Mouse (Mus musculus) induced T-regulatory cell, adult 2 months (primary cell): ENCODE measurements around the gene Fbxw7.

Experiments
- DNase-seq: peaks from one replicate; pipeline ENCODE4 v3.0.0-alpha.2; 2012; ENCODE audit warnings: low read depth

The Fbxw7 gene

DNA sequence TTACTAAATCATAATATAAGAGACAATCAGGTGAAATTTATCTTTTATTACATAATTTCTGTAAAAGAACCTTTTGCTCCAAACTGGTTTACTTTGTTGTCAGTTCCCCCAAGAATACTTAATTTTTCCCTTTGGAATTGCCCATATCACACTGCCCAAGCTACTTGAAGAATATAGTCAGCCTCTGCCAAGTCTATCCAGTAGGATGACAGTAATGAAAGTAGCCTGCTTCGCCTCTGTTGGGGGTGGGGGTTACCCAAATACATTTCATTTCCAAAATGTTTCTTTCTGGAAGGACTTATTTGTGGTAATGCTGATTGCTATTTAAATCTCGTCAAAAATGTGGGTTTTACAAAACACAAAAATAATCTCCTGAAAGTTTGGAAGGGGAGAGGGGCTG, 136.6 kb downstream of the Fbxw7 start:
- DNase-seq, result no peak

DNA sequence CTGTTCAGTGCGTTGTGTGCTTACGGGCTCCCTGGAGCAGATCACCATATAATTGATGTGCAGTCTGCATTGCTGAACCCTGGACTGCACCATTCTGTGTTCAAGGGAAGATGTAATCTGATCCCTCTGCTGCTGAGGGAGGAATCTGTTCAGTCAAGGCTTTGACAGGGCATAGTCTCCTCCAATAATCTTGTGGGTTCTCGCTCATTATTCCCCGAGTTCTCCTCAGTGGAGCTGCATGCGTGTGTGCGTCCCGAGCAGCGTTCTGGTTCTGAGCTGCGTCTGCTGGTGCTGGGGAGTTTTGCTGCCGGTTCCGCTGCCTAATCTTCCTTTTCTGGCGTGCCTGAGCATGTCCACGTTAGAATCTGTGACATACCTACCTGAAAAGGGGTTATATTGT, 137.1 kb downstream of the Fbxw7 start:
- DNase-seq, result no peak

DNA sequence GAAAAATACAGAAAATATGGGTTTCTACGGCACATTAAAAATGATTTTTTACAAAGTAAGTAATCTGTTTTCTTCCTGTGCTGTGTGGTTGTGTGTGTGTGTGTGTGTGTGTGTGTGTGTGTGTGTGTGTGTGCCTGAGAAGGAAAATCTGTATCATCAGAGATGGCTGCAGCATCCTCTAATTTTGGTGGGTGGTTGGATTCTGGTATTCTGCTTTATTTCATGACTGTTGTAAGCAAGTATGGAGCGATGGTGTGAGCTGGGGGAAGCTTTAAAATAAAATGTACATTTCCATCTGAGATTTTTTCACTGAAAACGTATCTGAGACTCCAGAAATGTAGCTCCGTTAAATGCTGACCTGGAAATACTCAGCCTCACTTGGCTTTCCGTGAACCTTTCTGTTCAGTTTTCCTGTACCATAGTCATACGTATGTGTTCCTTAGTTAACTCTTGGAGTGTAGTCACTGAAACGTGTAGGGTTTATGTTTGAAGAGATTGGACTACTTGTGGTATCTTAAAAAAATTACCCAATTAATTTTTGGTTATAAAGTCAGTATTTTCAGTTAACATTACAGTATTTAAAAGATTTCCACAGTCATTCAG, 137.6 kb downstream of the Fbxw7 start:
- DNase-seq, result no peak

DNA sequence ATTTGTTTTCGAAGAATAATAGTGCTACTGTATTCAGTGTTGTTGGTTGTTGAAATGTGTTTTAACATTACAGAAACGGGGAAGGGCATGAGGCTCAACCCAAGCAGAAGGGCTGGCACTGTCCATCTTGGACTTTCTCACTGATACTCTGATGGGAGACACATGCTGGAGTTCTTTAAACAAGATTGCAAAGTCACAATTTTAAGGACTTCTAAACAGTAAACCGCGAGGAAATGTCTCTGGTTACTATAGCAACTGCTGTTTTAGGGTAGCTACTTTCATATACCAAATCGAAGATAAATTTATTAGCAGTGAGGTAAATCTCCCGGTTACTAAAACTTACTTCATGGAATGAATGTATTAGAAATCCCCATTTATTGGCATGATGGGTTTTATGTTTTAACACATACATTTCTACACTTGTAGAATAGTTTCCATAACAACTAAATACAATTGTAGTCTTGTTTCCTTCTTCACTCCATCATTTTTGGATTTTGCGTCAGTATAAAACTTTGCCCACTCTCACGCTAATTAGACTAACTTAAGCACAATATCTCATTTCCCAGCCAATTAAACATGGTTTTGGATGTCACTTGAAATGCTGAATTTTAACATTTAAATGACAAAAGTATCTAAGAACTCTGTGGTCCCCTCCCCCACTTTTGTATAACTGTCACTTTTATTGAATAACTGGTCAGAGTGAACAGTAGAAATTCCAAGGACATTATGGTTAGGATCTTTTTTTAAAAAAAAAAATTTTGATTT, 140.1 kb downstream of the Fbxw7 start:
- no peak for DNase-seq

DNA sequence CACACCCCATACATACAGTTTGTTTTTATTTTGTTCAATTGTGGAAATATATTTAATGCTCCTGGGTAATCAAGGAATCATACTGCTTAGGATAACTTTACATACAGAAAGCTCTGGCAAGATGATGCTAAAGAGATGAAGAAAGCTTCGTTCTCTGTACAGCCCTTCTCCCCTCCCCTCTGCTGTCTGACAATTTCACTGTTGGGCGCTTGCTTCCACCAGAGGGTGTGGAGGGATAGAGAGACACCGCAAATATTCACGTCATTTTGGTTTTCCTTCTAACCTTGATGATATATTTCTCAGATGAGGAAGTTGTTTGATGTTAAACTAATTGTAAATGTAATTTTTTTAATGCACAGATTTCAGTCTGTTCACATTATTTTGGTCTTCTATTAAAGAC, 140.8 kb downstream of the Fbxw7 start:
- DNase-seq, result no peak

DNA sequence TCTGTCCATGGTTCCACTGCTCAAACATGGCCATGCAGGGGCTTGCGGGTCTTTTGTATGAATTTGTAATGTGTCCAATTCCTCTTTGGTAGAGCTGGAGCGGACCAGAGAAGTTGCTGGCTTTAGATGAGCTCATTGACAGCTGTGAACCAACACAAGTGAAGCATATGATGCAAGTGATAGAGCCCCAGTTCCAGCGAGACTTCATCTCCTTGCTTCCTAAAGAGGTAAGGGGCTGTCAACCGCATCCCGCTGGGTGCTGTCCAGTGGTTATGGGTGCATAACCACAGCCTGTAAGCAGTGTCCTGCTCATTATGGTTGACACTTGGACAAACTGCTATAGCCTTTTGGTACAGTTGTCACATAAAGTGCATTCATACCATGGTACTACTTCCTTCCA, 150.1 kb downstream of the Fbxw7 start:
- DNase-seq, result no peak

DNA sequence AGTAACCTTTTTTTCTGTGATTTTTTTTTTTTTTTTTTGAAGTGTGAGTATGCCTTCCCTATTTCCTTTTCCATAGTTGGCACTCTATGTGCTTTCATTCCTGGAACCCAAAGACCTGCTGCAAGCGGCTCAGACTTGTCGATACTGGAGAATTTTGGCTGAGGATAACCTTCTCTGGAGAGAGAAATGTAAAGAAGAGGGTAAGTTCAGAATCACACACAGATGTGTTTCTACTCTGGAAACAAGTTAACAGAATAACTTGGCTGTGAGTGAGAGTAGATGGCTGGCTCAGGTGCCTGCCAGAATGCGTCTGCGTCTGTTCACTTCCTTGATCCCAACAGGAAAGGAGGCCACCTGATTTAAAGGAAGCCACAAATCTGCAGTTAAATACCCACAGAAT, 152.3 kb downstream of the Fbxw7 start:
- no peak for DNase-seq

DNA sequence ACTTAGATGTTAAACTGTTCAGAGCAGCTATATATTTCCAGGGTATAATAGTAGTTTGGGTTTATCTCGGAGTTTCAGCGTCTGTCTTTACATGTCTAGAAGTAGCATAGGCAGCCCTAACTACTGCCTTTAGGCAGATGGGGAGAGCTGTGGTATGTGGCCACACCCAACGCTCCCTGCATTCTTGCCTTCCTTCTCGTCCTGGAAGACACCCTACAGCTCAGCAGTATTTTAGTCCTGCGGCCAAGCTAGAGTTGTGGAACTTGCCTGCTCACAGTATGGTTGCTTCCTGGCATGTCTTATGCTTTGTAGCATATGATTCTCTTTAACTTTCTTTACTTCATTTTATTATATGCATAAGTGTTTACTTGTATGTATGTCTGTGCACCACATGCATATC, 156.5 kb downstream of the Fbxw7 start:
- no peak for DNase-seq

DNA sequence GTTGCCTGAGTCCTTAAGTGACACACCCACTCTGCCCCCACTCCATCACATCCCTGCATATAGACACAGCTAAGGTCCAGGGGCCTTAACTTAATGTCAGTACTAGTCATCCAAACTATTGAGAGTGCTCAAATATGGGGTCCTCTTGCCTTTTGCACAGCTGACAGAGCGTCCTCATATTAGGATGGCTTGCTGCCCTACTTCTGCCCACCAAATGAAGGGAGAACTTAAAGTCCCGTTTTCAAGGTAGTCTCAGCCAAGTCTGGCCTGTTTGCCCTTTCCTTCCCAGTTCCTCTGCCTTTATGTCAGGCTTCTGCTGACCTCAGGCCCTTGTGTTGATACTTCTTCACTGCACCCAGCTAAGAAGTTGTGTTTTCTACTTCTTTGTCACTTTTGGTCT, 157.8 kb downstream of the Fbxw7 start:
- no peak for DNase-seq

DNA sequence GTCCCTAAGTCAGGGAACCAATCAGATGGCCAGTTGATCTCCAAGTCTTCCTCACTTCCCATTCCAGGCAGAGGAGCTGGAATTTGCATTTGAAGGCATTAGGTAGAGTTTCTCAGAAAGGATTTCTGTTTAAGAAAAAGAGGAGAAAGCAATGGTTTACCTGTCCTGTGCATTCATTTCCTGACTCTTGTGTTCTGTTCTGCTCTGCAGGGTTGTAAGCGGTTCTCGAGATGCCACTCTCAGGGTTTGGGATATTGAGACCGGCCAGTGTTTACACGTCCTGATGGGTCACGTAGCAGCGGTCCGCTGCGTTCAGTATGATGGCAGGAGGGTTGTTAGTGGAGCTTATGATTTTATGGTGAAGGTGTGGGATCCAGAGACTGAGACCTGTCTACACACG, 159.1 kb downstream of the Fbxw7 start:
- no peak for DNase-seq

DNA sequence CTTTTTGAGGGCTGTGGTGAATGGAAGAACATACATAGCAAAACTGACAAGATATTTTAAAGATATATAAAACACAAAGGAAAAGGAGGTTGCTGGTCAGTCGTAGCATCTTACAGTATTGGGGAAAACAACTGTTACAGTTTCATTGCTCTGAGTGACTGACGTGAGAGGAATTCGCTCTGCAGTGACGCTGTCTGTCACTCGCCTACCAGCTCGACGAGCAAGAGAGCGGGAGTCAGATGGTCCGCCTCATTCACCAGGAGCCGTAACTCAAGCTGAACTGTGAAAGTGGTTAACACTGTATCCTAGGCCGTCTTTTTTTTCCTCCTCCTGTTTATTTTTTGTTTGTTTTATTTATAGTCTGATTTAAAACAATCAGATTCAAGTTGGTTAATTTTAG, 163.6 kb downstream of the Fbxw7 start:
- no peak for DNase-seq

DNA sequence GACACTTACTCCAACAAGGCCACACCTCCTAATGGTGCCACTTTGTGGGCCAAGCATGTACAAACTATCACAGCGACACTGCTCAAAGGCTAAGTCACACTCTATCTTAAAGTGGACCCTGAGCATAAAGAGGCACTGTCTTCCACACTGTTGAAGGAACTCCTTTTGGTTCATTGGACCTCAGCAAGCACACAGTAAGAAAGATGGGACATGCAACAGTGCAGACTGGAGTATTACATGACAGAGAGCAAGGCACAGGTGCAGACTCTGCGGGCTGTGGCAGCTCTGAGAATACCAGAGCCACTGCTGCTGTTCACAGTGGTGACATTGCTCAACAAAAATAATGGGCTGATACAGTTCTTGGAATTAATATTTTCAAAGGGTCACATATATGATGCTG, 165.1 kb downstream of the Fbxw7 start:
- DNase-seq, result no peak

DNA sequence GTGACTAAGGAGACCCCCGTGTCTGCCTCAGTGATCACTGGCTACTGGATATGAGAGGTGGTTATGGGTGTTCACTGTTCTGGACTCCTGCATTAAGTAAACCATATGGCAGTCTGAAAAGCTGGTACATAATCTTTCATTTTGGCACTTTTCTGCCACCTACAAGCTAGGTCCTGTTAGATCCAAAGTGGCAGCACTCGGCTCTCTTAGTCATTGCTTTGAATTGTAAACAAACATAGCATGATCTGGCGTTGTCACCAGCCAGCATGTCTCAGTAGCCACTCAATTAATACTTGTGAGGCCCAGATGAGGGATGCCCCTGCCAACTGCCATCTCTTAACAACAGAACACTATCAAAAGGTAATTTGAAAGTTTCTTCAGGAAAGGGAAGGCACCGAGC, 167.6 kb downstream of the Fbxw7 start:
- DNase-seq, result no peak

DNA sequence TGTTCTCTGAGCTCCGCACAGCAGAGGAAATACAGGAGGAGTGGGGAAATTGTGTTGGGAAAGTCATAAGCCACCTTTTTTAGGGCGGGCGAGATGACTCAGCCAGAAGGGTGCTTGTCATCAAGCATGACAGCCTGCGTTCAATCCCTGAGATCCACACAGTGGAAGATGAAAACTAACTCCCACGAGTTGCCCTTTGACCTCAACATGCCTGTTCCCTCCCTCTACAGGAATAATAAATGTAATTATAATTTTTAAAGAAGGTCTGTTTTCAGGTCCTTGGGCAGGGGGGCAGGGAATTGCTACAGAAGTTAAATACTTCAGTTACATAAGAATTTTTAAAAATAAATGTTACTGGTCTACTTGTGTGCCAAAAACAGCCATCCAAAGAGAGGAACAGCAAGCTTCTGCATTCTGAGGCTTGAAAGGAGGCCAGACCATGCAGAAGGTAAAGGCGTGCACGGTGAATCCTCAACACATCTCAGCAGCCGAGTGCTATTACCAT, 170.1 kb downstream of the Fbxw7 start:
- DNase-seq, result no peak

DNA sequence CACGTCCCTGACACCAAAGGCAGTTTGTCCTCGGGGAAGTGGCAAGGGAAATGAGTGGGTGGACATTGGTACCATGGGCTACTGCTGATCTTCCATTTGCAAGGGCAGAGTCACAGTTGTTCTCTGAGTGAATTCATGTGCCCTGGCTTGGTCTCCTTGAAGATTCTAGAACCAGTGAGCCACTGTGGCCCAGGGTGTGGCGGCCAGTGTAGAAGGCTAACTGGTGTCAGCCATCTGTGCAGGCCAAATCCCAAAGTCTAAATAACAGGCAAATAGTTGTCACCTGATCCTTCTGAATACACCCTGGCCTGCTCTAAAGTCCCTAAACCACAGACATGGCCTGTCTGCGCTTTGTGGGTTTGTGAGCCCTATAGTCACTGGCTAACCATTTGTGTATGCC, 173.8 kb downstream of the Fbxw7 start:
- no peak for DNase-seq

DNA sequence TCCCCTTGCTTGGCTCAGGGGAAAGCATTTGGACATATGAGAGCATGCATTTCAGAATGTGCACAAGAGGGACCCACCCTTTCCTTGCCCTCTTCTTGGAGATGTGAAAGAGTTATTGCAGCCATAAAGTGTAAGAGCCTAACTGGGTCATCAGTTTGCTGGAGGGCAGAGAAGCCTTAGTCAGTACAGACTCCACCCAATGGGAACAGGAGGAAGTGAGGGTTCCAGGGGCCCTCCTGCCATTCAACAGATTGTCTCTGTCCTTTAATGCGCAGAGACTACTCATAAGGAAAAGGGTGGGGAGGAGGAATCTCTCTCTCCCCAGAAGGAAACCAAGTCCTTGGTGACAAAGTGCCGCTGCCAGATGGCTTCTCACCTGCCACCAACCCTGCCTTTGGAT, 190.2 kb downstream of the Fbxw7 start:
- no peak for DNase-seq

DNA sequence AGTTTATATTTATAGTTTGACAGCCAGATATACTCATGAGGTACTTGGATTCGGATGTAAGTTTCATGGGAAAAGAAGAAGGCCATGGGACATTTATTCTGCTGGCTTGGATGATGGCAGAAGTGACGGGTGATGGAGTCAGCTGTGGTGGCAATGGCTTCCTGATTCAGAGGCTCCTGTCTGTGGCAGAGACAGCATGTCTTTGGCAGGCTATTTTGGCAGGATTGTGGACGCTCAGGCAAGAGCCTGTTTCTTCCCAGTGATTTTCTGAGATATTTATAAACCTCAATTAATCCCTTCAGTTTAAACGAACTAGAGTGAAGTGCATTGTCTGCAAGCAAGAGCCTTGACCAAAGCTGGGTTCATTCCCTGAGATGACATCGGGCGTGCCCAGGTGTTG, 197.8 kb downstream of the Fbxw7 start:
- DNase-seq, result no peak

DNA sequence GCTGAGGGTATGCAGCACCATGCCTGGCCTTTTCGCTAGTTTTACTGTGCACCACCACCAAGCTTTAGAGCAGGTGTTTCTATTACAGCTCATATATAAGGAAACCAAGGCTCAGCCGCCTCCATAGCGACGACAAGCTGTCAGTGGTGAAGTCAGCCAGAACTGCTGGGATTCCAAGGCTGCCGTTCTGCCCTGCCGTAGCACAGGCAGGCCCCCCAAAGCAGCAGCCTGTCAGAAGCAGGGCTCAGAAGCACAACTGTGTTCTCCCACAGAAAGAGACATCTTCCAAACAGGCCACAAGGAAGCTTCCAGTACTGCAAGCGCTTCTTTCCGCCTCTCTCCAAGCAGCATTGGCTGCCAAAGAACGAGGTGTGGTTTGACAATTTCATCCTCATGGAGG, 200.6 kb downstream of the Fbxw7 start:
- DNase-seq, result no peak

DNA sequence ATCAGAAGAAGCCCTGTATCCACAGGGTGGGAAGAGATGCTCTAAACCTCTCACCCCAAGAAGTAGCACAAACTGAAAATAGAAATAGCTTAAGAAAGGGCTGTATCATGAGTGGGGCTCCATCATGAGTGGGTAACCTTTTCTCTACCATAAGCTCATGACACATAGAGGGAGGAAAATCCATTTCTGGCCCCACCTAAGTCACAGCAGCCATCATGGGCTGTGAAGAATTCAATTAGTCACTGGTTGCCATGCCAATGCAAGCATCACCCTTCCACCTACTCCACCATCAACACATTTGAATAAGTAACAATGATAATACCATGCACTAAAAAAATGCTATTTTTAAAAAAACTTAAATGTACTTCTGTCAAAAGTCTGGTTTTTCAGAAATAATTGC, 205.1 kb downstream of the Fbxw7 start:
- DNase-seq, result no peak

DNA sequence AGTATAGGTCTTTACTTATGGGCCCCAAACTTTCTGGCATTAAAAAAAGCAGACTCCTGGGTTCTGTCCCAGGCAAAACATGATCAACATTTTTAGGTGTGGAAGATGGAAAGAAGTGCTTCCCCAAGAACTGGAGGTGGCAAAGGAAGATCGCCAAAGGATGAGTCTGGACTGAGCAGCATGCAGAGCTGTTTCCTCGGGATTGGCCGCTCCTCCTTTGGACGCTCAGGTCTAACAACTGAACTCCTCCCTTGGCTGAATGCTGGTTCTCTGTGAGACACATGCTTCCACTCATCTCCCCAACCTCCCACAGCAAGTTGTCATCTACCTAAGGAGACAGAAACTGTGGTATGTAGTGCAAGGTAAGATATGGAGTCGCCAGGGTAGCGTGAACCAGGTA, 206.7 kb downstream of the Fbxw7 start:
- no peak for DNase-seq

DNA sequence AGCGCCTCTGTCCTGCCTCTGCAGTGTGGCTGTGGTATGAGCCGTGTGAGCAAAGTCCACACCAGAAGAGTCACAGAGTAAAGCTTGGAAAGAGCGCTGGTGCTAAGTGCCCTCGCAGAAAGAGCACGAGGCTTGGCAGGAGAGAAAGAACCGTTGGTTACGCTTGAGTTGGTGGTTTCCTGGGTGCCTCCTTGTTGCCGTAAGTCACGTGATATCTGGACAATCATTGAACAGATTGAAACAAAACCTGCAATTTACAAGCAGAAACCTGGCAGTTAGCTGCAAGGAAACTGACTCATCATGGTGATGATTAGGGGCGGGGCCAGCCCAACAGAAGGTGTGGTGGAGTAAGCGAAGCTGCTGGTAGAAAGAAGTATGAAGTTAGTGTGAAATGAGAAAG, 207.7 kb downstream of the Fbxw7 start:
- DNase-seq, result peak; percentile 46

DNA sequence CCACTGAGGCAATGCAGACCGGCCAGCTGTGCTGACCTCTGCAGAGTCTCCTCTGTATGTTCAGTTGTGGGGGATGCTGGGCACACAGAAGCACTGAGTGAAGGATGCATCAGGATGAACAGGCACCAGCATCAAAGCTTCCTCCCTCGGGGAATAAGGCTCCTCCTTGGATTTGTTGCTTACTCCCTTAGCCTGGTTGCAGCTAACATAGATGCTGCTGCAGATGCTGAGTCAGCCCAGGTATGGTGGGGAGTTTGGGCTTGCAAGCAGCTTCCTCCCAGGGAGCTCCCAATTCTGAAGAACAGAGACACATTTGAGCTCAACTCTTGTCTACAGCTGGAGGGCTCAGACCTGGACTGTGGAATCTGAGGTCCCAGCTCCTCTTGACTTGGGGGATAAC, 209.2 kb downstream of the Fbxw7 start:
- DNase-seq, result no peak

DNA sequence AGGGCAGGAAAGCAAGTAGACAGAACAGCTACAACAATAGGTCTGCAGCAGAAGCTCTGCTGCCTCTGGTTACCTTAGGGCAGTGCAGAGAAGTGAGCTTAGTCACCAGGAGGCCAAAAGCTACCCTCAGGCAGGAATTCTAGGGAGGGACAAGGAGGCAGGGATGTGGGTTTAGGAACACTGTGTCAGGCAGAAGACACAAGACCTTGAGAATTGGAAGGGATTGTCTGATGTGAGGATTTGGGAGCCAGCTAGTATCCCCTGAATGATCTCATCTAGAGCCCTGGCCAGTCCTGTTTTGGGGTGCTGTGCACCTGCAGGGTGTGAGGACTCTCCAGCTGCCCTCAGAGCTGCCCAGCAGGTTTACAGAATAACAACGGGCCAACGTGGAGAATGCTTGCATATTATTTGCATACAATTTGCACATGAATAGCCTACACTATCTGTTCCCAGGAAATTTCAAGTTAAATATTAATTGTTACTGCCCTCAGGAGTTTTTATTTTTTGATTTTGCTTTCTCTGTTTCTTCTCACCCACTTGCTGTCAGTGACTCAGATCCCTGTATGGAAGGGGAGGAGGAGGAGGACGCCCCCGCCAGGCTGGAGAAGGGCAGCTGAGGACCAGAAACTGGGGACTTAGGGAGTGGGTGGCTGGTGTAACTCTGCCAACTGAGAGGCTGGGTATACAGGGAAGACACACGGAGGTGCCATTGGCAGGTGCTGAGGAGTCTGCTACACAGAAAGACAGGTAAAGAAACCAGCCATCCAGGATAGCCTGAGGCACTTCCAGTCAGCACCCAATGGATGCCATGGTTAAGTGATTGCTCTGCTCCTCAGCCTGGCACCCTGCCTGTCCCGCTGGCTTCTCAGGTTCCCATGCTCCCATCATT, 210.0 kb downstream of the Fbxw7 start:
- no peak for DNase-seq
